Mouse (Mus musculus) cerebellum, postnatal 36 days (tissue): ENCODE measurements around the gene Vmn1r192.
"Not testable (repeated sequence)": the region's sequence is repeated elsewhere in the genome, so short reads cannot be mapped to it uniquely, and the experiment has no call there.

Source experiments
- DNase-seq, 2 experiments: peaks; one replicate each; pipeline ENCODE4 v3.0.0; 2021 to 2022; ENCODE audit warnings: mixed read lengths in 2 of 2

Gene Vmn1r192

DNA sequence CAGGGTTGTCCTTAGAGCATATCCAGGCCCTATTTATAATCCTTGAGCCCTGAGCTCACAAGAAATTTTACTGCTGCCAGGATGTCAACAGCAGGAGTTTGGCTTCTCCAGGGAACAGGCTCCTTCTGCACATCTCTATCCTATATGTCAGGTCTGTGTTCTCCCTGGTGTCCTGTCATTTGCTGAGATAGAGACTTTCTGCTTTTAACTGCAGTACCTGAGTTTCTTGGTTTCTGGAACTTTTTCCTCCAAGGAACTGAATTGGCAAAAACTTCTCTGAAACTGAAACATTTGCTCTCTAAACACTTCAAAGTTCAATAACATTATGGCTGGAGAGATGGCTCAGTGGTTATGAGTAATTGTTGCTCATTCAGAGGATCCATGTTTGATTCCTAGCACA, at the start of gene Vmn1r192:
Vmn1r192 (minus strand) TSS at position 101 of the 400 bp plus-strand sequence.
- DNase-seq = no peak

DNA sequence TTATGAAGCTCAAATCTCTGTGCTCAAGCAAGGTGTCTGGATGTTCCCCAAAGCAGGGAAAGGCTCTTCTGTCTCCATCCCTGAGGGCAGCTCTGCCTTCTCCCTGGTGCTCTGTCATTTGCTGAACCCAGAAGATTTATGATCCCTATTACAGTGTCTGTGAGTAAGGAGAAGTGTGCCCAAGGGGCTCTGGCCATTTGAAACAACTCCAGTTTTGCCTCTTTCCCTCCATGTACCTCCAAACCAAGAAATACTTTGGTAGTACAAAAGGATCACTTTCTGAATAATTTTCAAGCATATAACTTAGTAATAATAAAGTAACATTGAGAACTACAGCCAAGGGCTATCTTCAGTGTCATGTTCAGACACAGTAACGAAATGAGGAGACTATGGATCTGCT, 32.1 kb upstream of the Vmn1r192 start, which contains the start of gene Vmn1r193:
Vmn1r193 (minus strand) TSS at position 101 of the 400 bp plus-strand sequence.
- not testable (repeated sequence) for DNase-seq

DNA sequence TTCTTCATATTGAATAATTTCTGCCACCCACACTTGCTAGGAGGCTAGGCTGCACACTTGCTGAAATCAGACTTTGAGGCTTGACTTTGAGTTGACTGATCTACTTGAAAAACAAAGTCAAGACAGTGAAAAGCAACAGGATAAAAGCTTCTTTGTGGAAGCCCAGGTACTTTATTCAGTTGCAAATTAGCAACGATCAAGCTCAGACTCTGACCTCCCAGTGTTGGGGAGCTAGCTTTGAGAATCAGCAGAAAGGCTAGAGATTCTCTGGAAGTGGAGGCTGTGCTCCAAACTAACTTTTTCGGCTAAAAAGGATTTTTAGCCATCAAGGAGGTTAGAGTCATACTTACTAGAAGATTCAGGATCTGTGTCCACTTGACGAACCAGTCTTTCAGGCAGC, 1.8 kb upstream of the Vmn1r192 start:
- DNase-seq = not testable (repeated sequence)

DNA sequence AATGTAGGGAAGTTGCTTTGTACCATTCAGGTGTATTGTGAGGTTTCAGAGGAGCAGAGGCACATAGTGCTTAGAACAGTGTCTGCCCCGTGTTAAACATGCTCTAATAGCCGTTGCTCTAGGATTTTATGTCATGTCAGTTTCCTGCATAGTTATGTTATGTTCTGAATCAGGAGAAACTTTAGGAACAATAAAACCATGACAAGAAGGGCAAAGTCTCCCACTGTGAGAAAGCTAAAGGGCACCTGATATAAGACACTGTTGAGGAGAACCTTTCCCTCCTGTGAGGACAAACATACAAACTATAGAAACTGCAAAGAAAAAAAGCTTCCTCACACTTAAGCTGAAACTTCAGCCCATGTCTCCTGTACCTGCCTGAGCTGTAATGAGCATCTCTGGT, 556 bp downstream of the Vmn1r192 start:
- DNase-seq = no peak

DNA sequence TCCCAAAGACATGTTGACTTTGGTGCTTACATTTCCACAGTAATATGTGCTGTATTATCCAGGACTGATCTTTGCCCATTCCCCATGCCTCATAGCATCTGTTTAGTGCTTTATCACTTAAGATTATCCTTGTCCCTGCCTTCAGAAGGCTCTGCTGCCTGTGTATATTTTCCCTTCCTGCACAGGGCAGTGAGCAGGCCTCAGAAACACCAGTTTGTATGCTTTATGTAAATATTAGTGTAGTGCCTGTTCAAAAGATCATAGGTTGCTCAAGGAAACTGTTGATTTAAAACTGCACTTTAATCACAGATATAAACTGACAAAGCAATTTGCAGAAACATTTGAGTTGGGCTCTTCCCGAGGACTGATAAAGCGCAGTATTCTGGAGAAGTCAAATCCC, 1.6 kb downstream of the Vmn1r192 start:
- DNase-seq = no peak

DNA sequence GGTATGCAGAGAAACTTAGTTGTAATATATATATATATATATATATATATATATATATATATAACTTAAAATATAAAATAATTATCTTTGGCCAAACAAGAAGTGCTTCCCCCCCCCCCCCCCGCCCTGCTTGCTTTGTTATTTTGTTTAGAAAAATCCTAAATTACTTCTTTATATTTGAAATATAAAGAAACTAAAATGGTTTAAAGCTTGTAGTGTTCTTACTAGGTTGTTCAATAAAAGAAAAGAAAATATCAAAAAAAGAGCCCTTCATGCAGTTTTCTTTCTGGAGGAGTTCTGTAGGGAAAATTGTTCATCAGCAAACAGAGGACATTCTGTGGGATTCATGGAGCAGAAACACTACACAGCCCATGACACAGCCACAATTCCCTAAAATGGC, 7.1 kb downstream of the Vmn1r192 start, which contains the start of gene Vmn1r191:
Vmn1r191 (minus strand) TSS at position 101 of the 400 bp plus-strand sequence.
- no peak for DNase-seq

DNA sequence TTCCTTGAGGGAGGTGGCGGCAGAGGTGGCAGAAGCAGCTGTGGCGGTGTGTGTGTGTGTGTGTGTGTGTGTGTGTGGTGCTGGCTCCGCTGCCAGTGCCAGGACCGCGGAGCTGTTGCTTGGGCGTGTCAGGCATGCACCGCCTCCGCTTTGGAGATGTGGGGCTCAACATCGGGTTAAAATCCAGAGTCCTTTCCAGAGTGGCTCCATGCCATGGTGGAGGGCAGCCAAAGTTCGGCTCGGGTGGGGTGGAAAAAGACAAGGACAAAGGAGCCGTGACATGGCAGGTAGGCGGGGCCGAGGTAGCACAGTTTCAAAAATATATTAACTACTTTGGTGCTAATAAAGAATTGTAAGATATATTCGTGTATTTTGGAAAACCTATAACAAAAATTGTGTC, 22.5 kb downstream of the Vmn1r192 start:
- DNase-seq = no peak

DNA sequence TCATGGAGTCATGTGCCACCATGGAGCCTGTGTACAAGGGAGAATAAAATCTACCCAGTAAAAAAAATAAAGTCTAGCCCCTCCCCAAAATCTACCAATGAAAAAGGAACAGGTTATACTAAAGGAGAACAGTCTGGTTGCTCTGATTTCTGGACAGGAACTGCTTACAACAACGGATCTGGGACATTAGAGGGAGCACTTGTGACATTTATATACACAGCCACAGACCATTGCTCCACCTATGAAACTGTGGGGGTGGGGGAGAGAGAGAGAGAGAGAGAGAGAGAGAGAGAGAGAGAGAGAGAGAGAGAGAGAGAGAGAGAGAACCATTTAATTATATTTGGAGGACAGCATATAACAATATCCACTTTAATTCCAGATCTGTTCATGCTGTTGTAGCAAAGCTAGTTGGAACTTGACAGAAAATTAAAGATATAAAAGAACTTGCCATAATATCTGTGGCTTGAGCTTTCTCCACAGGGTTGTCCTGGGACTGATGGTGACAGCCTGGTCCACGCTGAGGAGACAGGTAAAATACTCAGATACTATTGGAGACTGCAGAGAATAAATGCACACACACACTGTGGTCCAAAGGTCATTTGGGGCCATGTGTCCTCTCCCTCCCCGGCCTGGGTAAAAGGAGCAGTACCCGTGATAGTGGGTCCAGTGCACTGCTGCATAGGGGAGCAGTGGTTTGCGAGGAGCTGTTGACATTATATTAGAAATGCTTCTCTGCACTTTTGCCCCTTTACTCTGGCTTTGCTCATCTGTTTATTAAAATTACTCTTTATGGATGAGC, 54.2 kb downstream of the Vmn1r192 start:
- not testable (repeated sequence) for DNase-seq
